Mouse (Mus musculus) MEL (cell line): Measurements from ENCODE around the gene Smg6.

Experiments used
- CTCF ChIP-seq, 3 experiments: IDR thresholded peaks in 2 of 3; conservative IDR thresholded peaks in 1 of 3; 2 replicates each; pipeline ENCODE4 v1.5.1; 2011 to 2012; ENCODE audit warnings: low read length in 3 of 3, low read depth in 2 of 3, mild to moderate bottlenecking in 2 of 3, improper control_type of control experiment in 1 of 3, inconsistent platforms in 1 of 3, mixed read lengths in 1 of 3, moderate library complexity in 1 of 3; ENCODE audit not compliant: control insufficient read depth in 1 of 3, insufficient read depth in 1 of 3, poor library complexity in 1 of 3, severe bottlenecking in 1 of 3
- E2F4 ChIP-seq: IDR thresholded peaks from 2 replicates; pipeline ENCODE4 v1.6.1; 2011; ENCODE audit warnings: low read depth, low read length, improper control_type of control experiment, borderline replicate concordance
- ETS1 ChIP-seq: IDR thresholded peaks from 2 replicates; pipeline ENCODE4 v1.6.1; 2012; ENCODE audit warnings: low read depth, mild to moderate bottlenecking, inconsistent platforms, low read length, improper control_type of control experiment, moderate library complexity
- NRF1 ChIP-seq: IDR thresholded peaks from 2 replicates; pipeline ENCODE4 v1.6.1; 2014; ENCODE audit warnings: low read depth, mild to moderate bottlenecking, inconsistent platforms, low read length, improper control_type of control experiment, moderate library complexity; ENCODE audit not compliant: poor library complexity, insufficient read depth, severe bottlenecking
- POLR2A ChIP-seq, 2 experiments: IDR thresholded peaks; 2 replicates each; pipeline ENCODE4 v1.6.1; 2011 to 2012; ENCODE audit warnings: low read length in 2 of 2, mild to moderate bottlenecking in 2 of 2, control low read depth in 1 of 2, improper control_type of control experiment in 1 of 2, low read depth in 1 of 2, moderate library complexity in 1 of 2; ENCODE audit not compliant: control insufficient read depth in 1 of 2, insufficient read depth in 1 of 2, poor library complexity in 1 of 2
- POLR2AphosphoS5 ChIP-seq: IDR thresholded peaks from 2 replicates; pipeline ENCODE4 v1.6.1; 2012; ENCODE audit warnings: low read depth, borderline replicate concordance, mild to moderate bottlenecking, inconsistent platforms, low read length, moderate library complexity, mixed read lengths
- USF1 ChIP-seq: IDR thresholded peaks from 2 replicates; pipeline ENCODE4 v1.6.1; 2014; ENCODE audit warnings: low read depth, mild to moderate bottlenecking, inconsistent platforms, low read length, improper control_type of control experiment, moderate library complexity
- ZC3H11A ChIP-seq: IDR thresholded peaks from 2 replicates; pipeline ENCODE4 v1.6.1; 2012; ENCODE audit warnings: low read depth, mild to moderate bottlenecking, inconsistent platforms, low read length, improper control_type of control experiment

DNA sequence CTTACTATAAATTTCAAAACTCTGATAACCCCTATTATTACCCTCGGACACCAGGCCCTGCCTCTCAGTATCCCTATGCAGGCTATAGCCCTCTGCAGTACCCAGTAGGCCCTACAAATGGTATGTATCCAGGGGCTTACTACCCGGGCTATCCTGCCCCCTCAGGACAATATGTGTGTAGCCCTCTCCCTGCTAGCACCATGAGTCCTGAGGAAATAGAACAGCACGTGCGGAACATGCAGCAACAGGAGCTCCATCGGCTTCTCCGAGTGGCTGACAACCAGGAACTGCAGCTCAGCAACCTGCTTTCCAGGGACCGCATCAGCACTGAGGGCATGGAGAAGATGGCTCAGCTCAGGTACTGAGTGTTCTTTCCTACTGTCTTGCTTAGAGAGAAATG, 4.8 kb downstream of the Smg6 start:
- TF ChIP-seq USF1 (no peak), E2F4 (no peak), ZC3H11A (no peak), ETS1 (no peak), CTCF (IDR thresholded peaks at IDR 0.05 in 2 of 3, conservative IDR thresholded peaks at IDR 0.05 in 1 of 3; ENCODE audit: control insufficient read depth in 1 of 3, insufficient read depth in 1 of 3, low read depth in 2 of 3, low read length in 3 of 3, poor library complexity in 1 of 3, severe bottlenecking in 1 of 3) (no peak), POLR2A (IDR thresholded peaks at IDR 0.05; ENCODE audit: control insufficient read depth in 1 of 2, insufficient read depth in 1 of 2, low read depth in 1 of 2, low read length in 2 of 2, poor library complexity in 1 of 2) (no peak), NRF1 (no peak), POLR2AphosphoS5 (no peak)
